ENCODE assay signal across 22 mouse cellular contexts in the genomic region with DNA sequence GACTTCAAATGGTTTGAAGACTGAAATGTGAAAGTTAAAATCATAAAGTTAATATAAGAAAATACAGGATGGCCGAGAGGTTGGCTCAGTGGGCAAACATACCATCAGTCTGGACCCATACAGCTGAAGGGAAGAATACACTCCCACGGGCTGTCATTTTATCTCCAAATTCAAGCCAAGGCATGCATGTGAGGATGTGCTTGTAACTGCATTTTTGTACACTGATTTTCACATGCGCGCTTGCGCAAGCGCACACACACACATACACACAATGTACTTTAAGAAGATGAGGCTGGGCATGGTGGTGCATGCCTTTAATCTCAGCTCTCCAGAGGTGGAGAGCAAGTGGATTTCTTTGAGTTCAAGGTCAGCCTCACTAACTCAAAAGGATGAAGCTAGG. TPM values are rescaled to one million over a fixed set of nuclear protein-coding genes. Genes with fewer than 3 reads are reported as not detected.
A peak's percentile ranks its signal among the peaks of the same experiment; 100 is the strongest.
DNase-seq lines count a peak whose midpoint lies in the region; ATAC-seq lines count a peak whose summit lies in the region.
"Had no signal": no experiment of that assay in that cellular context is flagged by ENCODE, and none has a peak within 500 bp of the region (broad histone marks: within the 10 kb centered on the region; RNA-seq: fewer than 3 reads in every experiment).

No protein-coding gene starts in this region.

- WGBS in limb, embryonic 15.5 days: 89% methylated on average over 6 of the region's 6 CpGs
- 95% methylated on average over 6 of the region's 6 CpGs for WGBS in limb, embryonic 10.5 days
- 86% methylated on average over 6 of the region's 6 CpGs for WGBS in embryonic facial prominence, embryonic 14.5 days
- WGBS in stomach, embryonic 16.5 days: 80% methylated on average over 6 of the region's 6 CpGs

- no peaks in the 10 kb centered on the region for H3K27me3 ChIP-seq in limb, embryonic 15.5 days
- H3K27me3 ChIP-seq in limb, embryonic 10.5 days (ENCODE audit: low read depth, poor library complexity, severe bottlenecking): no peaks in the 10 kb centered on the region
- no peaks in the 10 kb centered on the region for H3K27me3 ChIP-seq in embryonic facial prominence, embryonic 14.5 days (replicated peaks; ENCODE audit: control insufficient read depth, insufficient read depth, low read length)
- no peaks in the 10 kb centered on the region for H3K27me3 ChIP-seq in stomach, embryonic 16.5 days (ENCODE audit: control insufficient read depth, insufficient read depth, low read length)
- H3K27me3 ChIP-seq: liver, embryonic 13.5 days had no signal

- no peaks in the 10 kb centered on the region for H3K9me3 ChIP-seq in limb, embryonic 15.5 days
- no peaks in the 10 kb centered on the region for H3K9me3 ChIP-seq in limb, embryonic 10.5 days (replicated peaks)
- H3K9me3 ChIP-seq in embryonic facial prominence, embryonic 14.5 days (ENCODE audit: control insufficient read depth, low read length): no peaks in the 10 kb centered on the region
- H3K9me3 ChIP-seq in stomach, embryonic 16.5 days (replicated peaks; ENCODE audit: control insufficient read depth, low read length): no peaks in the 10 kb centered on the region
- H3K9me3 ChIP-seq: forebrain, embryonic 10.5 days; liver, embryonic 13.5 days had no signal

- ATAC-seq in limb, embryonic 15.5 days (ENCODE audit: insufficient number of reproducible peaks, low FRiP score, low TSS enrichment, low read depth): no peak
- ATAC-seq in embryonic facial prominence, embryonic 14.5 days (ENCODE audit: low read depth): peak; percentile 50; the same call in 1 of the 2 replicates
- peak; percentile 3; the same call in 1 of the 2 replicates for ATAC-seq in stomach, embryonic 16.5 days (ENCODE audit: insufficient read depth, low FRiP score)
- ATAC-seq: forebrain, embryonic 16.5 days; inflammation-experienced regulatory T-cells, adult 6 months had no signal

- peaks cover 35% of the 10 kb centered on the region for H3K36me3 ChIP-seq in limb, embryonic 15.5 days
- H3K36me3 ChIP-seq in limb, embryonic 10.5 days: peaks cover 41% of the 10 kb centered on the region
- peaks cover 39% of the 10 kb centered on the region for H3K36me3 ChIP-seq in embryonic facial prominence, embryonic 14.5 days (ENCODE audit: control insufficient read depth, insufficient read depth, low read length)
- peaks cover 17% of the 10 kb centered on the region for H3K36me3 ChIP-seq in stomach, embryonic 16.5 days (ENCODE audit: control insufficient read depth, insufficient read depth, low read length)

- no peaks in the 10 kb centered on the region for H3K4me1 ChIP-seq in limb, embryonic 15.5 days
- no peaks in the 10 kb centered on the region for H3K4me1 ChIP-seq in limb, embryonic 10.5 days
- no peaks in the 10 kb centered on the region for H3K4me1 ChIP-seq in embryonic facial prominence, embryonic 14.5 days (ENCODE audit: control insufficient read depth, insufficient read depth, low read length)
- peaks cover 4% of the 10 kb centered on the region; the same call in 1 of the 2 replicates for H3K4me1 ChIP-seq in stomach, embryonic 16.5 days (ENCODE audit: control insufficient read depth, insufficient read depth, low read length)
- H3K4me1 ChIP-seq: forebrain, embryonic 10.5 days had no signal

- no peak overlapping the region for H3K4me3 ChIP-seq in limb, embryonic 15.5 days
- H3K4me3 ChIP-seq in limb, embryonic 10.5 days: no peak overlapping the region
- no peak overlapping the region for H3K4me3 ChIP-seq in embryonic facial prominence, embryonic 14.5 days (ENCODE audit: low read depth, low read length)
- H3K4me3 ChIP-seq in stomach, embryonic 16.5 days (replicated peaks; ENCODE audit: low read length): no peak overlapping the region
- H3K4me3 ChIP-seq: forebrain, embryonic 10.5 days; heart, adult 2 months; layer of hippocampus, adult 2 months; liver, embryonic 13.5 days had no signal

- DNase-seq in limb, embryonic 10.5 days (ENCODE audit: low spot score): no peak
- DNase-seq in embryonic facial prominence, embryonic 14.5 days (ENCODE audit: low spot score): peak; percentile 57
- peak; percentile 95 for DNase-seq in fat pad, adult 2 months (ENCODE audit: extremely low read depth, low read depth, low spot score)
- DNase-seq in yolk sac, embryonic 10.5 days (ENCODE audit: low spot score): no peak
- no peak for DNase-seq in spleen, postnatal 36 days (ENCODE audit: low spot score in 2 of 2)
- DNase-seq: adrenal gland, postnatal 14 days; cerebellum, adult 2 months; cerebellum, postnatal 25 days; gastrocnemius, postnatal 10 days; heart, adult 2 months; heart, postnatal 4 days; liver, embryonic 13.5 days; lung, postnatal 10 days; thymus, postnatal 14 days had no signal

- H3K4me2 ChIP-seq in limb, embryonic 15.5 days: no peak overlapping the region
- no peak overlapping the region for H3K4me2 ChIP-seq in embryonic facial prominence, embryonic 14.5 days (ENCODE audit: low read depth, low read length)
- H3K4me2 ChIP-seq in stomach, embryonic 16.5 days (ENCODE audit: low read depth, low read length): no peak overlapping the region
- H3K4me2 ChIP-seq: hindbrain, embryonic 14.5 days; liver, embryonic 13.5 days; midbrain, embryonic 11.5 days had no signal

- H3K27ac ChIP-seq in limb, embryonic 15.5 days: peak overlapping the region; percentile 72
- H3K27ac ChIP-seq in limb, embryonic 10.5 days: no peak overlapping the region
- peak overlapping the region; percentile 67 for H3K27ac ChIP-seq in embryonic facial prominence, embryonic 14.5 days (replicated peaks; ENCODE audit: low read depth, low read length)
- H3K27ac ChIP-seq in stomach, embryonic 16.5 days (ENCODE audit: low read length): peak overlapping the region; percentile 75
- H3K27ac ChIP-seq: forebrain, embryonic 10.5 days; heart, adult 2 months; hindbrain, embryonic 14.5 days; layer of hippocampus, adult 2 months; liver, embryonic 13.5 days had no signal

- H3K9ac ChIP-seq in limb, embryonic 15.5 days: no peak overlapping the region
- no peak overlapping the region for H3K9ac ChIP-seq in embryonic facial prominence, embryonic 14.5 days (ENCODE audit: low read depth, low read length)
- H3K9ac ChIP-seq in stomach, embryonic 16.5 days (ENCODE audit: low read length): no peak overlapping the region
- H3K9ac ChIP-seq: hindbrain, embryonic 14.5 days; liver, embryonic 13.5 days had no signal

RNA-seq across cellular contexts. Expression of a gene that starts 8.2 kb away (rescaled TPM):
- polyA plus RNA-seq in limb, embryonic 15.5 days (2015; fragmentation: Nextera tagmentation; extraction: Ambion mirVana): 22.2 and 24.1 TPM in 2 replicates
- polyA plus RNA-seq in limb, embryonic 10.5 days (2016; fragmentation: Nextera tagmentation; extraction: Ambion mirVana): 37.2 and 40.6 TPM in 2 replicates
- 6.6 and 8.5 TPM in 2 replicates for polyA plus RNA-seq in embryonic facial prominence, embryonic 14.5 days (2014; fragmentation: Nextera tagmentation; extraction: Ambion mirVana)
- 19.5 and 20.0 TPM in 2 replicates for polyA plus RNA-seq in stomach, embryonic 16.5 days (2015; fragmentation: Nextera tagmentation; extraction: Ambion mirVana)

RNA-seq across cellular contexts. Expression of a gene that starts 33.3 kb away (rescaled TPM):
- polyA plus RNA-seq in limb, embryonic 15.5 days (2015; fragmentation: Nextera tagmentation; extraction: Ambion mirVana): 20.1 and 20.9 TPM in 2 replicates
- polyA plus RNA-seq in limb, embryonic 10.5 days (2016; fragmentation: Nextera tagmentation; extraction: Ambion mirVana): 22.8 and 27.9 TPM in 2 replicates
- 18.2 and 18.6 TPM in 2 replicates for polyA plus RNA-seq in embryonic facial prominence, embryonic 14.5 days (2014; fragmentation: Nextera tagmentation; extraction: Ambion mirVana)
- 25.9 and 29.9 TPM in 2 replicates for polyA plus RNA-seq in stomach, embryonic 16.5 days (2015; fragmentation: Nextera tagmentation; extraction: Ambion mirVana)

RNA-seq across cellular contexts. Expression of a gene that starts 54.7 kb away (rescaled TPM):
- 11.8 and 12.8 TPM in 2 replicates for polyA plus RNA-seq in limb, embryonic 15.5 days (2015; fragmentation: Nextera tagmentation; extraction: Ambion mirVana)
- polyA plus RNA-seq in limb, embryonic 10.5 days (2016; fragmentation: Nextera tagmentation; extraction: Ambion mirVana): 10.9 and 11.7 TPM in 2 replicates
- polyA plus RNA-seq in embryonic facial prominence, embryonic 14.5 days (2014; fragmentation: Nextera tagmentation; extraction: Ambion mirVana): 6.2 and 6.4 TPM in 2 replicates
- 12.4 and 13.7 TPM in 2 replicates for polyA plus RNA-seq in stomach, embryonic 16.5 days (2015; fragmentation: Nextera tagmentation; extraction: Ambion mirVana)

Comparison
In these comparisons a context has a peak if more than half of its experiments do, and no peak if none do; other contexts are left out.
1. DNase-seq: peak in embryonic facial prominence, embryonic 14.5 days (single experiment) and fat pad, adult 2 months (single experiment); none in limb, embryonic 10.5 days (single experiment), yolk sac, embryonic 10.5 days (single experiment) and spleen, postnatal 36 days (0 of 2).